15 mouse cellular contexts compared by ENCODE assay signal in genomic region chr1:160535649-160536048, GRCm38 (mm10).
A peak's percentile ranks its signal among the peaks of the same experiment; 100 is the strongest.
DNase-seq lines count a peak whose midpoint lies in the region; ATAC-seq and TF ChIP-seq lines count a peak whose summit lies in the region.
"Had no signal": no experiment of that assay in that cellular context is flagged by ENCODE, and none has a peak within 500 bp of the region (broad histone marks: within the 10 kb centered on the region; RNA-seq: fewer than 3 reads in every experiment).

No protein-coding gene starts in this region.

- peak overlapping the region; percentile 57 for H3K27ac ChIP-seq in heart, adult 2 months
- peak overlapping the region; percentile 60 for H3K27ac ChIP-seq in hindbrain, embryonic 14.5 days
- no peak overlapping the region for H3K27ac ChIP-seq in hindbrain, embryonic 10.5 days
- H3K27ac ChIP-seq in forebrain, embryonic 12.5 days, result peak overlapping the region; percentile 88
- H3K27ac ChIP-seq in midbrain, embryonic 14.5 days (replicated peaks; ENCODE audit: low read depth, low read length), result peak overlapping the region; percentile 34
- H3K27ac ChIP-seq: limb, embryonic 13.5 days had no signal

- no peaks in the 10 kb centered on the region for H3K79me2 ChIP-seq in heart, adult 2 months (replicated peaks; ENCODE audit: control insufficient read depth, insufficient read depth, low read length)

- no peaks in the 10 kb centered on the region; the same call in 1 of the 2 replicates for H3K36me3 ChIP-seq in heart, adult 2 months (ENCODE audit: control insufficient read depth, insufficient read depth, low read length)
- no peaks in the 10 kb centered on the region for H3K36me3 ChIP-seq in hindbrain, embryonic 14.5 days (replicated peaks; ENCODE audit: control insufficient read depth, insufficient read depth)
- H3K36me3 ChIP-seq in hindbrain, embryonic 10.5 days, result no peaks in the 10 kb centered on the region
- H3K36me3 ChIP-seq in forebrain, embryonic 12.5 days (replicated peaks), result no peaks in the 10 kb centered on the region
- no peaks in the 10 kb centered on the region for H3K36me3 ChIP-seq in midbrain, embryonic 14.5 days (ENCODE audit: control insufficient read depth, insufficient read depth, low read length)
- H3K36me3 ChIP-seq: limb, embryonic 13.5 days had no signal

- ATAC-seq in hindbrain, embryonic 14.5 days (ENCODE audit: low FRiP score), result no peak
- ATAC-seq in forebrain, embryonic 12.5 days (ENCODE audit: low FRiP score), result no peak
- no peak for ATAC-seq in midbrain, embryonic 14.5 days (ENCODE audit: low FRiP score, low TSS enrichment)

- DNase-seq in heart, adult 2 months, result no peak
- no peak for DNase-seq in heart, postnatal 36 days
- DNase-seq in hindbrain, embryonic 14.5 days (ENCODE audit: low spot score), result no peak
- DNase-seq in hindbrain, embryonic 10.5 days (ENCODE audit: low spot score), result no peak
- peak; percentile 28 for DNase-seq in midbrain, embryonic 14.5 days
- no peak for DNase-seq in right cerebral cortex, adult 18-20 months
- DNase-seq in layer of hippocampus, postnatal 10 days (ENCODE audit: low spot score in 2 of 2), result no peak
- DNase-seq: adrenal gland, adult 8-10 months; kidney, adult 8-10 months; lung, postnatal 4 days; thymus, adult 2 months had no signal

- H3K9ac ChIP-seq in heart, adult 2 months (ENCODE audit: low read depth, low read length), result no peak overlapping the region
- H3K9ac ChIP-seq in hindbrain, embryonic 14.5 days, result no peak overlapping the region
- no peak overlapping the region for H3K9ac ChIP-seq in forebrain, embryonic 12.5 days
- H3K9ac ChIP-seq in midbrain, embryonic 14.5 days (replicated peaks; ENCODE audit: low read length), result no peak overlapping the region
- H3K9ac ChIP-seq: limb, embryonic 13.5 days had no signal

- no peak overlapping the region for H3K4me3 ChIP-seq in heart, adult 2 months
- no peak overlapping the region for H3K4me3 ChIP-seq in hindbrain, embryonic 14.5 days (replicated peaks; ENCODE audit: low read length)
- H3K4me3 ChIP-seq in hindbrain, embryonic 10.5 days, result no peak overlapping the region
- H3K4me3 ChIP-seq in forebrain, embryonic 12.5 days (replicated peaks), result no peak overlapping the region
- H3K4me3 ChIP-seq in midbrain, embryonic 14.5 days (replicated peaks; ENCODE audit: low read depth, low read length), result no peak overlapping the region
- H3K4me3 ChIP-seq: left cerebral cortex, adult 2 months; limb, embryonic 13.5 days had no signal

- H3K4me2 ChIP-seq in hindbrain, embryonic 14.5 days (replicated peaks), result no peak overlapping the region
- H3K4me2 ChIP-seq in forebrain, embryonic 12.5 days, result no peak overlapping the region
- H3K4me2 ChIP-seq in midbrain, embryonic 14.5 days (ENCODE audit: low read length), result no peak overlapping the region
- H3K4me2 ChIP-seq: limb, embryonic 13.5 days had no signal

- no peaks in the 10 kb centered on the region for H3K9me3 ChIP-seq in hindbrain, embryonic 14.5 days (ENCODE audit: control insufficient read depth, low read length)
- H3K9me3 ChIP-seq in hindbrain, embryonic 10.5 days, result no peaks in the 10 kb centered on the region
- H3K9me3 ChIP-seq in forebrain, embryonic 12.5 days, result no peaks in the 10 kb centered on the region
- H3K9me3 ChIP-seq in midbrain, embryonic 14.5 days (ENCODE audit: control insufficient read depth, low read length), result no peaks in the 10 kb centered on the region
- H3K9me3 ChIP-seq: G1E; limb, embryonic 13.5 days had no signal

- H3K4me1 ChIP-seq in heart, adult 2 months (ENCODE audit: control insufficient read depth, insufficient read depth, low read length), result no peaks in the 10 kb centered on the region
- H3K4me1 ChIP-seq in hindbrain, embryonic 14.5 days (replicated peaks; ENCODE audit: control insufficient read depth, insufficient read depth, low read length), result peaks cover 20% of the 10 kb centered on the region; the same call in 1 of the 2 replicates
- peaks cover 8% of the 10 kb centered on the region; the same call in 1 of the 2 replicates for H3K4me1 ChIP-seq in hindbrain, embryonic 10.5 days (replicated peaks)
- peaks cover 9% of the 10 kb centered on the region for H3K4me1 ChIP-seq in forebrain, embryonic 12.5 days
- peaks cover 13% of the 10 kb centered on the region; the same call in 1 of the 2 replicates for H3K4me1 ChIP-seq in midbrain, embryonic 14.5 days (ENCODE audit: control insufficient read depth, insufficient read depth, low read length)

- TF ChIP-seq CTCF in heart, adult 2 months (IDR thresholded peaks at IDR 0.05), result no peak

- 69% methylated on average over 8 of the region's 8 CpGs for WGBS in heart, adult 2 months
- WGBS in hindbrain, embryonic 14.5 days, result 64% methylated on average over 8 of the region's 8 CpGs
- WGBS in hindbrain, embryonic 10.5 days, result 93% methylated on average over 8 of the region's 8 CpGs
- 78% methylated on average over 8 of the region's 8 CpGs for WGBS in forebrain, embryonic 12.5 days
- WGBS in midbrain, embryonic 14.5 days, result 77% methylated on average over 8 of the region's 8 CpGs

- TF ChIP-seq EP300 in heart, adult 2 months (IDR thresholded peaks at IDR 0.05; ENCODE audit: insufficient read depth, low read depth, low read length), result no peak

- intact Hi-C loops in heart, adult 2 months (cut with DNase I), result loop anchor here (2.0 kb wide), 1 partner anchor 157 kb away; no protein-coding TSS in a partner anchor
- intact Hi-C loops in heart, postnatal 36 days (cut with DNase I), result loop anchor here (10.0 kb wide), 1 partner anchor 159 kb away; no protein-coding TSS in a partner anchor

- H3K27me3 ChIP-seq in heart, adult 2 months (ENCODE audit: control insufficient read depth, insufficient read depth, low read length), result no peaks in the 10 kb centered on the region
- no peaks in the 10 kb centered on the region for H3K27me3 ChIP-seq in hindbrain, embryonic 14.5 days (ENCODE audit: control insufficient read depth, insufficient read depth, low read length)
- no peaks in the 10 kb centered on the region for H3K27me3 ChIP-seq in hindbrain, embryonic 10.5 days (ENCODE audit: insufficient read depth, poor library complexity, severe bottlenecking)
- no peaks in the 10 kb centered on the region for H3K27me3 ChIP-seq in forebrain, embryonic 12.5 days
- no peaks in the 10 kb centered on the region for H3K27me3 ChIP-seq in midbrain, embryonic 14.5 days (ENCODE audit: control insufficient read depth, insufficient read depth, low read length)
- H3K27me3 ChIP-seq: limb, embryonic 13.5 days had no signal

- TF ChIP-seq POLR2A in heart, adult 2 months (IDR thresholded peaks at IDR 0.05; ENCODE audit: insufficient read depth, low read depth, low read length), result no peak
